Mouse (Mus musculus): ENCODE results near the gene Gm20388.

Gm20388 gene

DNA sequence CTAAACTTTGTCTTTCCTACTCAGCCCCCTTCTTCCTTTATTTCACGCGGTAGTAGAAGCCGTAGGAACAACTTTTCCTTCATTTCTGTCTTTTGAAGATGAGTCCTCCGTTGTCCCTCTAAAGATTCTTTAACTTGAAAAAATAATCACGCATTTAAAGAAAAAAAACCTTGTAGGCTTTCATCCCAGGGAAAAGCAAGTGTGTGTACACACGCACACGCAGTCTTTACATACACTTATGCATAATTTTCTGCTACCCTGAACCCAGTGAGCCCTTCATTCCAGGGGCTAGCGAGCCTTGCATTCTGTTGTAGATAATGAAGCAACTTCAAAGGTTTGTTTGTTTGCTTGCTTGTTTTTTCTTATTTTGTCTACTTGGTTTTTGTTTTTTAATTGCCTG lies 1177.6 kb downstream of the Gm20388 start:
- DNase-seq (ENCODE audit: low read depth in 2 of 2, low spot score in 2 of 2): no peak

DNA sequence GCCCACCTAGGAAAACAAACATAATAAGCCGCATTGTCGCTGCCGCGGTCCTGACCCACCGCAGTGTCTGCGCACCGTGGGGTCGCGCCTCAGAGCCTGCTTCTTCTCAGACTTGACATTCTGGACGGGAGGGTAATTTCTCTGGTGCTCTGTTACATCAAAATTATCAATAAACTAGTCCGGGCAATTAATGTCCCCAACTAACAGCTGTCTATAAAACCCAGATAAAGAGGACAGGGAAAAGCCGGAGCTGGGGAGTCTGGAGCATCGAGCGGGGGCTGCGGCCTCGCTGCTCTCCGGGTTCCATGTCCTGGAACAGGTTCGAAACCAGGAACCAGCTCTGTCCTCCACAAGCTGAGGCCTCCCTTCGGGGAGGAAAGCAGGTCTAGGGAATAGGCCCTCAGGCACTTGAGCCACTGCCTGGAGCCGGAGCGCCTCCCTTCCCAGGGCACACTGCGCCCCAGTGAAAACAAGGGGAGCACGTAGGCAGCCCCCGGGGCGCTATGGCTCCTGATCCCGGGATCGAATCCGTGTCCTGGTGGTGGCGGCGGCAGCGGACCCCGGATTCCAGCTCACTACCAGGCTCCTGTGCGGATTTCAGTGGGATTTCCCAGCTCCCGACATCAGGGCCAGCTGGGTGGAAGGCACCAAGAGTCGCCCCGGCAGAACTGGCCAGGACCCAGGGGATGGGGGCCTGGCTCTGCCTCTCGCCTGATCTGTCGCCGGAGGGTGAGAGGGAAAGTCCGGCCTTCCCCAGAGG lies 1178.4 kb downstream of the Gm20388 start:
- DNase-seq (ENCODE audit: low read depth in 2 of 2, low spot score in 2 of 2): no peak

DNA sequence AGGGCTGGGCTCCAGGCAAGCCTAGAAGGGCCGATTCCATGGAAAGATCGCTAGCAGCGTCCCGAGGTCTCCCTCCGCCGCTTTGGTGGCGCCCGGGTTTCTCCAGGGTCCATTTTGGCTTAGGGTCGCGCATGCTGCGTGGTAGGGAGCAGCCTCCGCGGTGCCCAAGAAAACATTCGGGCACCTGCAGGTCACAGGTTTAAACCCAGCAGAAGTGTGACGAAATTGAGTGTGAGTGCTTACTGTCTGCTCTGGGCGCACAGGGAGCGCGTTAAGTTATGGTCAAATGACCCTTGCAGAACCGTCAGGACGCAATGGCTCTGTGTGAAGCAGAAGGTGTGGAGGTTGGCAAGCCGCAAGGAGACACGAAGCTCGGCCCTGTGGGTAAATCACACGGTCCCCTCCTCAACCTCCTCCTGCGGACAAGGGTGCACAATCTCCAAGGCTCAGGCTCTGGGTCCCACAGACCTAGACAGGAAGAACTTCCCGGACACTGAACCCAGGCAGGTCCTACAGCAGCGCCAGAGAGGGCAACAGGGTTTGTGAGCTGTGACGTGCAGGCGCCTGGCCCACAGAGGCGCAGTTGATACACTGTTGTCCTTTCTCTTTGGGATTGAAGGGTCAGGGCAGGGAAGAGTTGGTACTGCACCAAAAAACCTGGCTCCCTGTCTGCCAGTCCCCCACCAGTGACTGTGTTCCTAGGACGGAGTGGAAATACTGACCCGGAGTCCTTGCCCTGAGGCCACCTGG lies 1179.2 kb downstream of the Gm20388 start:
- no peak for DNase-seq (ENCODE audit: low read depth in 2 of 2, low spot score in 2 of 2)

- DNase-seq (ENCODE audit: low read depth in 2 of 2, low spot score in 2 of 2): no peak
Observed at GRCm38 (mm10) chr8:121090716-121091115, 1180.1 kb downstream of the Gm20388 start.

GRCm38 (mm10) chr8:121092141-121092540 lies 1181.5 kb downstream of the Gm20388 start:
- no peak for DNase-seq (ENCODE audit: low read depth in 2 of 2, low spot score in 2 of 2)

- DNase-seq (ENCODE audit: low read depth in 2 of 2, low spot score in 2 of 2): peak; percentile 50 to 62
Observed at GRCm38 (mm10) chr8:121092627-121093026, 1182.0 kb downstream of the Gm20388 start.

GRCm38 (mm10) chr8:121093496-121093895 lies 1182.9 kb downstream of the Gm20388 start:
- DNase-seq (ENCODE audit: low read depth in 2 of 2, low spot score in 2 of 2): no peak

- DNase-seq (ENCODE audit: low read depth in 2 of 2, low spot score in 2 of 2): peak; percentile 65 to 75
Observed at GRCm38 (mm10) chr8:121104049-121104818, 1193.6 kb downstream of the Gm20388 start.

- peak; percentile 96 to 98 for DNase-seq (ENCODE audit: low read depth in 2 of 2, low spot score in 2 of 2)
Observed at GRCm38 (mm10) chr8:121107668-121108656, 1197.3 kb downstream of the Gm20388 start, which contains the start of gene Mthfsd. Gene Mthfsd (minus strand): TSS chr8:121108392.

DNA sequence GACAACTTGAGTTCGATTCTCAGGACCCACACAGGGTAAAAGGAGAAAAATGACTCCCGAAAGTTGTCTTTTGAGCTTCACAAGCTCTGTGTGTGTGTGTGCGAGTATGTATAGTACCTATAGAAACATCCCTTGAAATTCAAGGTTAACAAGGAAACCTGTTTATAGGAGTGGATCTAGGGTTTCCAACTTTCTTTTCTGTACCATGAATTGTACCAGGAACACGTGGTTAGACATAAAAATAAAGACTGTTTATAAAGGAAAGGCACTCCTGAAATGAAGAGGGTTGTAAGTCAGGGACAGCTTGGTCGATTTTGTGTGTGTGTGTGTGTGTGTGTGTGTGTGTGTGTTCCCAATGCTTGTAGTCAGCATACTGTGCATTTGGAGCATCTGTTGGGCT lies 1198.0 kb downstream of the Gm20388 start:
- no peak for DNase-seq (ENCODE audit: low read depth in 2 of 2, low spot score in 2 of 2)

DNA sequence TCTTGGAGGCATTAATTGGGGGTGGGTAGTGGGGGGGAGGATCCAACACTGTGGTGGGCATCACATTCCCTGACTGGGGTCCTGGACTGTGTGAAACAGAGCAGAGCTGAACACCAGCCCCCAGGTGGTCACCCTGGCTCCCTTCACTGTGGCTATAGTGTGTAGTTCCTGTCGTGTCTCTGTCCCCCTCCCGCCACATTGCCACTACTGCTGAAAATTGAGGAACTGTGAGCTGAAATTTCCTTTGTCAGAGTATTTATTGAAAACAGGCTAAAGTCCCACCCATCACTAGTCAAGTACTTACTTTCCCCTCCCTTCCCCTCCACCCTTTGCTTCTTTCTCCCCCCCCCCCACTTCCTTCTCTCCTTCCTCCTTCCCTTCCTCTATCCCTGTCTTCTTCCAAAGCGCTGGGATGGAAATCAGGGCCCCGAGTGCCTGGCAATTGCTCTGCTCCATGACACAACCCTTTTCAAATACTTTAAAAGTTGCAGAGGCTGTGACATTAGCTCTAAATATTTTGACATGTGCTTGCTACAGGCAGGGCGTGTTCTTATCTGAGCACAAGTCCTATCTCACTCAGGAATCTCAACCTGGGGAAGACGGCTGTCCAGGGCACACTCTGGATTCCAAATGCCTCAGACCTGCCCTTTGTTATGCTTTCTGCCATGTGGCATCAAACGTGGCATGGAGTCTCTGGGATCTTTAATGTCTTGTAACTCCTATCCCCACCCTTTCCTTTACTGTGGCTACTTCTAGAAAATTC lies 1200.7 kb downstream of the Gm20388 start:
- DNase-seq (ENCODE audit: low read depth in 2 of 2, low spot score in 2 of 2): no peak

GRCm38 (mm10) chr8:121113261-121113660 lies 1202.6 kb downstream of the Gm20388 start:
- DNase-seq (ENCODE audit: low read depth in 2 of 2, low spot score in 2 of 2): peak; percentile 96 to 98

- DNase-seq (ENCODE audit: low read depth in 2 of 2, low spot score in 2 of 2): no peak
Observed at GRCm38 (mm10) chr8:121115136-121115535, 1204.5 kb downstream of the Gm20388 start.

DNA sequence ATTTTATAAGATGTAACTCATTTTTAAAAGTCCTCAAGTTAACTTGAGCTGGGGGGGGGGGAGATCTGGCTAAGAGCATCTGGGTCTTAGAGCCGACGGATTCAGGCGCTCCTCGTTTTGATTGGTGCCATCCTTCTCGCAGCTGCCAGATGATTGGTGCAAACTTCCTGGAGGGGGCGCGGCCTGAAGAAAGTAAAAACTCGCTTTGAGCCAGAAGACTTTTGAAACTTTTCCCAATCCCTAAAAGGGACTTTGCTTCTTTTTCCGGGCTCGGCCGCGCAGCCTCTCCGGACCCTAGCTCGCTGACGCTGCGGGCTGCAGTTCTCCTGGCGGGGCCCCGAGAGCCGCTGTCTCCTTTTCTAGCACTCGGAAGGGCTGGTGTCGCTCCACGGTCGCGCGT lies 1205.3 kb downstream of the Gm20388 start, which contains the start of gene Foxc2:
Foxc2 (plus strand) TSS at position 224 of the 400 bp plus-strand sequence.
- DNase-seq (ENCODE audit: low read depth in 2 of 2, low spot score in 2 of 2): peak; percentile 37 to 66

- no peak for DNase-seq (ENCODE audit: low read depth in 2 of 2, low spot score in 2 of 2)
Observed at GRCm38 (mm10) chr8:121116591-121117185, 1206.0 kb downstream of the Gm20388 start.

DNA sequence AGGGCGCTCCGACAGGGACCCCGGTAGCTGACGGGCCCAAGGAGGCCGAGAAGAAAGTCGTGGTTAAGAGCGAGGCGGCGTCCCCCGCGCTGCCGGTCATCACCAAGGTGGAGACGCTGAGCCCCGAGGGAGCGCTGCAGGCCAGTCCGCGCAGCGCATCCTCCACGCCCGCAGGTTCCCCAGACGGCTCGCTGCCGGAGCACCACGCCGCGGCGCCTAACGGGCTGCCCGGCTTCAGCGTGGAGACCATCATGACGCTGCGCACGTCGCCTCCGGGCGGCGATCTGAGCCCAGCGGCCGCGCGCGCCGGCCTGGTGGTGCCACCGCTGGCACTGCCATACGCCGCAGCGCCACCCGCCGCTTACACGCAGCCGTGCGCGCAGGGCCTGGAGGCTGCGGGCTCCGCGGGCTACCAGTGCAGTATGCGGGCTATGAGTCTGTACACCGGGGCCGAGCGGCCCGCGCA lies 1206.6 kb downstream of the Gm20388 start:
- DNase-seq (ENCODE audit: low read depth in 2 of 2, low spot score in 2 of 2): no peak

DNA sequence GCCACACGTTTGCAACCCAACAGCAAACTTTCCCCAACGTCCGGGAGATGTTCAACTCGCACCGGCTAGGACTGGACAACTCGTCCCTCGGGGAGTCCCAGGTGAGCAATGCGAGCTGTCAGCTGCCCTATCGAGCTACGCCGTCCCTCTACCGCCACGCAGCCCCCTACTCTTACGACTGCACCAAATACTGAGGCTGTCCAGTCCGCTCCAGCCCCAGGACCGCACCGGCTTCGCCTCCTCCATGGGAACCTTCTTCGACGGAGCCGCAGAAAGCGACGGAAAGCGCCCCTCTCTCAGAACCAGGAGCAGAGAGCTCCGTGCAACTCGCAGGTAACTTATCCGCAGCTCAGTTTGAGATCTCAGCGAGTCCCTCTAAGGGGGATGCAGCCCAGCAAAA lies 1207.3 kb downstream of the Gm20388 start:
- DNase-seq (ENCODE audit: low read depth in 2 of 2, low spot score in 2 of 2): no peak

DNA sequence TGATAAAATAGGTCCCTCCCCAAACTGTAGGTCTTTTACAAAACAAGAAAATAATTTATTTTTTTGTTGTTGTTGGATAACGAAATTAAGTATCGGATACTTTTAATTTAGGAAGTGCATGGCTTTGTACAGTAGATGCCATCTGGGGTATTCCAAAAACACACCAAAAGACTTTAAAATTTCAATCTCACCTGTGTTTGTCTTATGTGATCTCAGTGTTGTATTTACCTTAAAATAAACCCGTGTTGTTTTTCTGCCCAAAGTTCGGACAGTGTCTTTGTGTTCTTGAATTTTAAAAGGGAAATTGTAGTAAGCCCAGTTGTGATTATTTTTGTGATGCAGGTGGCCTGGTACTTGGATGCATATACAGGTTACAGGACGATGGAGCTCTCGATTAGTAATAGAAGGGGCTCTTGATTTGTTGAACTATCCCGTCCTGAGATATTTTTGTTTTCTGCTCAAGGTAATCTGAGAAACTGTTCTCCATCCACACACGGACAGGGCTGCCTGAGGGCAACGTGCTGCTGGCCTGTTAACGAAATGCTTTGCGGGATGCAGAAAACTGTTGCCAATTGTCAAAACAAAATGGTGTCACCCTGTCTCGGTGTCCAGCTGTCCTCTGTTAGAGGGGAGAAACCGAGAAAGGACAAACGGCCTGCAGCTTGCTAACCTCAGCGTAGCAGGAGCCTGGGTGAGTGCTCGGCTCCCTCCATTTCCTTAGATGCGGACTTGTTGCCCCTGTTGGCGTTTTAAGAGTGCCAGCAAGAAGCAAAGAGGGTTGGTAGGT lies 1208.2 kb downstream of the Gm20388 start:
- no peak for DNase-seq (ENCODE audit: low read depth in 2 of 2, low spot score in 2 of 2)
